Mouse (Mus musculus) hindbrain, embryonic 13.5 days (tissue): Measurements from ENCODE around the gene Tfdp2. TPM values are rescaled to one million over a fixed set of nuclear protein-coding genes. Genes with fewer than 3 reads are reported as not detected.
"Not testable (repeated sequence)": the region's sequence is repeated elsewhere in the genome, so short reads cannot be mapped to it uniquely, and the experiment has no call there.

Experiments used
- ATAC-seq: fragments of 200-750 bp; cut with Nextera tagmentation; 2 replicates; pipeline ENCODE4 v1.8.0; 2017; ENCODE audit warnings: moderate TSS enrichment; ENCODE audit not compliant: low FRiP score
- H3K27ac ChIP-seq: fragments of 300-500 bp; sonication (generic); 2 replicates; pipeline ENCODE4 v1.5.1; 2015; ENCODE audit warnings: inconsistent platforms, mild to moderate bottlenecking, moderate library complexity
- H3K27me3 ChIP-seq: fragments of 300-500 bp; sonication (generic); 2 replicates; pipeline ENCODE4 v1.6.1; 2015; ENCODE audit warnings: mild to moderate bottlenecking, inconsistent platforms
- H3K36me3 ChIP-seq: fragments of 300-500 bp; sonication (generic); 2 replicates; pipeline ENCODE4 v1.6.1; 2015; ENCODE audit warnings: mild to moderate bottlenecking, inconsistent platforms
- H3K4me1 ChIP-seq: fragments of 300-500 bp; sonication (generic); replicated peaks from 2 replicates; pipeline ENCODE4 v1.6.1; 2015; ENCODE audit warnings: inconsistent platforms
- H3K4me2 ChIP-seq: fragments of 300-500 bp; sonication (generic); 2 replicates; pipeline ENCODE4 v1.6.1; 2015; ENCODE audit warnings: inconsistent platforms, mild to moderate bottlenecking, moderate library complexity
- H3K4me3 ChIP-seq: fragments of 300-500 bp; sonication (generic); 2 replicates; pipeline ENCODE4 v1.5.1; 2015; ENCODE audit warnings: mild to moderate bottlenecking, inconsistent platforms
- H3K9ac ChIP-seq: fragments of 300-500 bp; sonication (generic); 2 replicates; pipeline ENCODE4 v1.6.1; 2015; ENCODE audit warnings: mild to moderate bottlenecking, inconsistent platforms
- H3K9me3 ChIP-seq: fragments of 300-500 bp; sonication (generic); 2 replicates; pipeline ENCODE4 v1.6.1; 2016; ENCODE audit warnings: inconsistent platforms
- WGBS: fragments of 180-500 bp; shearing (Covaris S2); methylation state at CpG from one replicate; pipeline ENCODE4 v1.1.7; 2015; 5-methylcytosine and 5-hydroxymethylcytosine counted together
- polyA plus RNA-seq: library from polyadenylated mRNA; unstranded; fragments of >200 nt; fragmentation: Nextera tagmentation; extraction: Ambion mirVana; gene quantifications from 2 replicates; pipeline ENCODE4 v1.2.1, GENCODE M21; 2015

Tfdp2 gene
- polyA plus RNA-seq, 1 experiment from 2014 or later, result 30.8 TPM

GRCm38 (mm10) chr9:96322411-96323152 lies 126.5 kb downstream of the Tfdp2 start:
- H3K27me3 ChIP-seq, result no peaks in the 10 kb centered on the region
- ATAC-seq, result no peak
- H3K9ac ChIP-seq, result no peak overlapping the region
- H3K36me3 ChIP-seq, result peaks cover 23% of the 10 kb centered on the region
- no peaks in the 10 kb centered on the region for H3K9me3 ChIP-seq
- WGBS, result 87% methylated on average over 15 of the region's 15 CpGs
- no peak overlapping the region for H3K4me3 ChIP-seq
- no peak overlapping the region for H3K27ac ChIP-seq
- H3K4me1 ChIP-seq, result peaks cover 7% of the 10 kb centered on the region
- no peak overlapping the region for H3K4me2 ChIP-seq

- Histone ChIP-seq H3K9ac (no peak overlapping the region), H3K27me3 (no peaks in the 10 kb centered on the region), H3K9me3 (no peaks in the 10 kb centered on the region), H3K36me3 (peaks cover 8% of the 10 kb centered on the region), H3K4me1 (peaks cover 7% of the 10 kb centered on the region), H3K4me3 (no peak overlapping the region), H3K4me2 (no peak overlapping the region), H3K27ac (peak overlapping the region; percentile 53)
- WGBS, result 40% methylated on average over 4 of the region's 4 CpGs
- ATAC-seq, result peak; percentile 78
Measured at GRCm38 (mm10) chr9:96324502-96324901, 128.4 kb downstream of the Tfdp2 start.

- WGBS, result 83% methylated on average over 6 of the region's 6 CpGs
- H3K9ac ChIP-seq, result no peak overlapping the region
- H3K27me3 ChIP-seq, result no peaks in the 10 kb centered on the region
- H3K4me3 ChIP-seq, result no peak overlapping the region
- H3K36me3 ChIP-seq, result peaks cover 18% of the 10 kb centered on the region
- 0 out of 2 replicates have a peak, but pooled peaks have one; percentile 12 for ATAC-seq
- no peak overlapping the region for H3K4me2 ChIP-seq
- peaks cover 7% of the 10 kb centered on the region for H3K4me1 ChIP-seq
- H3K27ac ChIP-seq, result peak overlapping the region; percentile 44; the same call in 1 of the 2 replicates
- no peaks in the 10 kb centered on the region for H3K9me3 ChIP-seq
Measured at GRCm38 (mm10) chr9:96326496-96326923, 130.4 kb downstream of the Tfdp2 start.

- no peaks in the 10 kb centered on the region for H3K27me3 ChIP-seq
- H3K9me3 ChIP-seq, result no peaks in the 10 kb centered on the region
- H3K9ac ChIP-seq, result no peak overlapping the region
- no peak overlapping the region for H3K27ac ChIP-seq
- H3K36me3 ChIP-seq, result peaks cover 26% of the 10 kb centered on the region
- ATAC-seq, result no peak
- H3K4me2 ChIP-seq, result no peak overlapping the region
- no peak overlapping the region for H3K4me3 ChIP-seq
- 94% methylated on average over 4 of the region's 4 CpGs for WGBS
- peaks cover 7% of the 10 kb centered on the region for H3K4me1 ChIP-seq
Measured at GRCm38 (mm10) chr9:96328226-96328625, 132.2 kb downstream of the Tfdp2 start.

GRCm38 (mm10) chr9:96331146-96331545 lies 135.1 kb downstream of the Tfdp2 start:
- no peak overlapping the region for H3K9ac ChIP-seq
- peaks cover 52% of the 10 kb centered on the region for H3K36me3 ChIP-seq
- no peaks in the 10 kb centered on the region for H3K4me1 ChIP-seq
- H3K27ac ChIP-seq, result no peak overlapping the region
- WGBS, result 91% methylated on average over 5 of the region's 5 CpGs
- no peaks in the 10 kb centered on the region for H3K27me3 ChIP-seq
- no peak overlapping the region for H3K4me3 ChIP-seq
- H3K4me2 ChIP-seq, result no peak overlapping the region
- ATAC-seq, result no peak
- H3K9me3 ChIP-seq, result no peaks in the 10 kb centered on the region

GRCm38 (mm10) chr9:96345750-96346149 lies 149.7 kb downstream of the Tfdp2 start:
- no peak overlapping the region for H3K27ac ChIP-seq
- H3K9ac ChIP-seq, result no peak overlapping the region
- H3K4me3 ChIP-seq, result no peak overlapping the region
- ATAC-seq, result no peak
- WGBS, result 97% methylated on average over 3 of the region's 3 CpGs
- peaks cover 27% of the 10 kb centered on the region for H3K36me3 ChIP-seq
- no peaks in the 10 kb centered on the region for H3K27me3 ChIP-seq
- H3K4me1 ChIP-seq, result no peaks in the 10 kb centered on the region
- no peak overlapping the region for H3K4me2 ChIP-seq
- H3K9me3 ChIP-seq, result no peaks in the 10 kb centered on the region

GRCm38 (mm10) chr9:96348885-96349284 lies 152.8 kb downstream of the Tfdp2 start:
- 91% methylated on average over 5 of the region's 5 CpGs for whole genome bisulfite sequencing
- ATAC-seq, result no peak

GRCm38 (mm10) chr9:96350010-96350409 lies 153.9 kb downstream of the Tfdp2 start:
- 43% methylated on average over 4 of the region's 4 CpGs for WGBS
- Histone ChIP-seq H3K4me1 (peaks cover 5% of the 10 kb centered on the region), H3K27ac (no peak overlapping the region), H3K4me3 (no peak overlapping the region), H3K36me3 (no peaks in the 10 kb centered on the region), H3K27me3 (no peaks in the 10 kb centered on the region), H3K9ac (no peak overlapping the region), H3K9me3 (no peaks in the 10 kb centered on the region), H3K4me2 (no peak overlapping the region)
- ATAC-seq, result no peak

More at GRCm38 (mm10) chr9:96348885-96349284, 152.8 kb downstream of the Tfdp2 start:
- Histone ChIP-seq H3K4me2 (no peak overlapping the region), H3K9ac (no peak overlapping the region), H3K27me3 (no peaks in the 10 kb centered on the region), H3K27ac (no peak overlapping the region), H3K36me3 (no peaks in the 10 kb centered on the region), H3K9me3 (no peaks in the 10 kb centered on the region), H3K4me3 (no peak overlapping the region), H3K4me1 (peaks cover 2% of the 10 kb centered on the region)

- Histone ChIP-seq H3K27me3 (no peaks in the 10 kb centered on the region), H3K36me3 (no peaks in the 10 kb centered on the region), H3K4me3 (no peak overlapping the region), H3K9me3 (no peaks in the 10 kb centered on the region), H3K9ac (no peak overlapping the region), H3K4me1 (peaks cover 5% of the 10 kb centered on the region), H3K4me2 (no peak overlapping the region), H3K27ac (no peak overlapping the region)
- no peak for ATAC-seq
- 62% methylated on average over 3 of the region's 3 CpGs for whole genome bisulfite sequencing
Measured at GRCm38 (mm10) chr9:96350476-96350875, 154.4 kb downstream of the Tfdp2 start.

- H3K9ac ChIP-seq, H3K36me3 ChIP-seq, H3K27ac ChIP-seq, H3K4me3 ChIP-seq, H3K4me1 ChIP-seq, H3K27me3 ChIP-seq, H3K9me3 ChIP-seq, H3K4me2 ChIP-seq, ATAC-seq: not testable (repeated sequence)
- 91% methylated on average over 6 of the region's 6 CpGs for WGBS
Measured at GRCm38 (mm10) chr9:96351771-96352170, 155.7 kb downstream of the Tfdp2 start.

- no peaks in the 10 kb centered on the region for H3K36me3 ChIP-seq
- no peaks in the 10 kb centered on the region for H3K27me3 ChIP-seq
- H3K4me3 ChIP-seq, result no peak overlapping the region
- WGBS, result 83% methylated on average over 12 of the region's 12 CpGs
- H3K4me2 ChIP-seq, result no peak overlapping the region
- H3K4me1 ChIP-seq, result peaks cover 9% of the 10 kb centered on the region
- no peak overlapping the region for H3K9ac ChIP-seq
- ATAC-seq, result no peak
- H3K27ac ChIP-seq, result no peak overlapping the region
- no peaks in the 10 kb centered on the region for H3K9me3 ChIP-seq
Measured at GRCm38 (mm10) chr9:96353121-96353769, 157.2 kb downstream of the Tfdp2 start.

GRCm38 (mm10) chr9:96353799-96354198 lies 157.7 kb downstream of the Tfdp2 start:
- no peaks in the 10 kb centered on the region for H3K36me3 ChIP-seq
- WGBS, result 71% methylated on average over 8 of the region's 8 CpGs
- H3K27ac ChIP-seq, result no peak overlapping the region

GRCm38 (mm10) chr9:96360056-96360455 lies 164.0 kb downstream of the Tfdp2 start:
- Histone ChIP-seq H3K36me3 (no peaks in the 10 kb centered on the region), H3K4me1 (peaks cover 35% of the 10 kb centered on the region), H3K4me3 (no peak overlapping the region), H3K27ac (no peak overlapping the region), H3K27me3 (no peaks in the 10 kb centered on the region), H3K4me2 (no peak overlapping the region), H3K9ac (no peak overlapping the region), H3K9me3 (no peaks in the 10 kb centered on the region)
- no peak for ATAC-seq
- 89% methylated on average over 3 of the region's 3 CpGs for WGBS

More at GRCm38 (mm10) chr9:96353799-96354198, 157.7 kb downstream of the Tfdp2 start:
- H3K4me2 ChIP-seq, result no peak overlapping the region
- H3K27me3 ChIP-seq, result no peaks in the 10 kb centered on the region
- no peak overlapping the region for H3K4me3 ChIP-seq
- peaks cover 12% of the 10 kb centered on the region for H3K4me1 ChIP-seq
- ATAC-seq, result no peak
- H3K9me3 ChIP-seq, result no peaks in the 10 kb centered on the region
- no peak overlapping the region for H3K9ac ChIP-seq
